Mouse (Mus musculus) CD4-positive helper T cell, adult 2 months (primary cell): Measurements from ENCODE around the gene Gpr12.
"Not testable (repeated sequence)": the region's sequence is repeated elsewhere in the genome, so short reads cannot be mapped to it uniquely, and the experiment has no call there.

ENCODE experiments used
- DNase-seq: peaks from one replicate; pipeline ENCODE4 v3.0.0-alpha.2; 2012; ENCODE audit warnings: low read depth, missing footprints, low spot score

Gpr12 gene

DNA sequence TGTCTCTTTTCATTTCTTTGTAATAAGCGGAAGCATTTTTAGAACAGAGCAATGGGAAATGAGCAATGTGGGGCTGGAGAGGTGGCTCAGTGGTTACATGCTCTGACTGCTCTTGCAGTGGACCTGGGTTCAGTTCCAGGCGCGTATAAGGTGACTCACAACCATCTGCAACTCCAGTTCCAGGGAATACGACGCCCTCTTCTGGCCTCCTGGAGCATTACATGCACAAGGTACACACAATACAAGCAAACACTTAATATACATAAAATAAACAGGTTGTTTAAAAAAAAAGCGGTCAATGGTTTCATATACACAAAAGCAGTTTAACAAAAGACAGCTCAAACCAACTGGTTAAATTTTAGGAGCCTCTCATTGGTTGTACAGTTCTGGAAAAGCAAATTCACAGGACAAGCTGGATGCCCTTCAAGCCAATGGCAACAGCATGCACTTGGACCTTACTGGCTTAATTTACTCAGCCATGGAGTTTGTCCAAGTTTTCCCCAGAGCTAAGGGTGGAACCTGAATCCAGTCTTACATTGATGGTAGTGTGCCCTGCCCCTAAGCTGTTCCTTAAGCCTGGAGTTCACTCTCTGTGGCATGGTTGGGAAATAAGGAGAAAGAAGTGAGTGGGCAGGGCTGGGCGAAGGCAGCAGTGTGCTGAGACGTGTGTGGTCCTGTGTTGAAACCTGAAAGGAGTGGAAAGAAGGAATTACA lies 1.5 kb upstream of the Gpr12 start:
- no peak for DNase-seq

- DNase-seq, result no peak
These were observed 240 bp upstream of the Gpr12 start for GRCm38 (mm10) chr5:146585307-146585651.

DNA sequence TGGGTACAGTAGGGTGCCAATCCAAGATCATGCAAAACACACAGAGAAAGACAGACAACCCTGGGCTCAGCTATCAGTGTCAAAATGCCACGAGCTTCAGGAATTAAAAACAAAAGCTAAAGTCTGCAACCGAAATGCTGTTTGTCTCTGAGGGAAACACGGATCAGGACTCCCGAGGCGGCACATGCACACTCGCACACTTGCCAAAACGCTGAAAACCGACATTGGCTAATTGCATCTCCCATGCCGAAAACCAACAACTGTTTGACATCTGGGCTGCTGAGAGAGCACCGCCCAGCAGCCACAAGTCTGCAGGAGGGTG lies 922 bp downstream of the Gpr12 start:
- DNase-seq, result no peak

- no peak for DNase-seq
These were observed 8.4 kb downstream of the Gpr12 start for GRCm38 (mm10) chr5:146576668-146577067.

DNA sequence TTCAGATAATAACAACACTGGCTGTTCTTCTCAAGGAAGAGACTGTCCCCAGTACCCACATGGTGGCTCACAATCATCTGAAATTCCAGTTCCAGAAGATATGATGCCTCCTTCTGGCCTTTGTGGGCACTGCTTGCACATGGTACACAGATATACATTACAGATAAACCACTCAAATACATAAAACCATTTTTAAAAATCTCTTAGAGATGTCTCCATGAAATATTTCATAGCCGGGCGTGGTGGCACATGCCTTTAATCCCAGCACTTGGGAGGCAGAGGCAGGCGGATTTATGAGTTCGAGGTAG lies 12.3 kb downstream of the Gpr12 start:
- DNase-seq, result not testable (repeated sequence)

DNA sequence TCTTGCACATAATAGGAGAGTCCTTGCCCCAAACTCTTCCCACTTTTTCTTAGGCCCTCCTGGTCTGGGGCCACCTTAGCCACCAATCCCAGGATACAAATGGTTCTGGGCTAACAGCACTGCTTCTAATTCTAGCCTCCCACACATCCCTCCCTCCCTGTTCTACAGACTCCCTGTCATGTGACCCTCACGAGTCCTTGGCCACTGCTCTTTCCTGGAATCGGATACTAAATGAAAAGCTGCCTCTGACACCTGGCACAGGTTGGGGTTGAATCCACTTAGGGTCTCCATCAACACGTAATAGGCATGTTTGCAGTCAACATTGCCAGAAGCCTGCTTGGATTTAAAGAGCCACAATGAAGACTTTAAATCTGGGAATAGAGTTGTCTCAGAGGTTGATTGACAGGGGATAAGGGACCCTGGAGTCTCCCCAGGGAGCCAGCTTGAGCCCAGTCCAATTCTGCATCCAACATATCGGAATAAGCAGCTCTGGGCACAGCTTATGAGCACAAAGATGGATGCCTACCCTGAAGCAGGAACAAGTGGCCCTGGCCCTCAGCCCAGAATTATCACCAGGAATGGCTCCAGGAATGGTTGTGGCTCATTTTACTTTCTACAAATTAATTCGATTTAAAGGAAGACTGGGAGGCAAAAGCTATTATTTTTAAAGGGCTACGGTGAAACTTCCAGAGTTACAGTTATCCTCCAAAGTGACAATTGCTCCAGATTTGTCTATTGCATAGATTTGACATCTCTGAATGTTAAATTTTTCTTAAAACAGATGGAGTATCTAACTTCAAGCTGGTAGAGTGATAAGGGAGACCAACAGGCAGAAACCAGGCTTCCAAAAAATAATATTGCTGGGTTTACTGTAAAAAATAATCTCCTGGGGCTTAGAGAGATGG lies 13.0 kb downstream of the Gpr12 start:
- not testable (repeated sequence) for DNase-seq

GRCm38 (mm10) chr5:146570179-146570578 lies 14.9 kb downstream of the Gpr12 start:
- not testable (repeated sequence) for DNase-seq

GRCm38 (mm10) chr5:146567054-146567453 lies 18.0 kb downstream of the Gpr12 start:
- peak; percentile 28 for DNase-seq

- no peak for DNase-seq
These were observed 20.8 kb downstream of the Gpr12 start for GRCm38 (mm10) chr5:146564259-146564658.

DNA sequence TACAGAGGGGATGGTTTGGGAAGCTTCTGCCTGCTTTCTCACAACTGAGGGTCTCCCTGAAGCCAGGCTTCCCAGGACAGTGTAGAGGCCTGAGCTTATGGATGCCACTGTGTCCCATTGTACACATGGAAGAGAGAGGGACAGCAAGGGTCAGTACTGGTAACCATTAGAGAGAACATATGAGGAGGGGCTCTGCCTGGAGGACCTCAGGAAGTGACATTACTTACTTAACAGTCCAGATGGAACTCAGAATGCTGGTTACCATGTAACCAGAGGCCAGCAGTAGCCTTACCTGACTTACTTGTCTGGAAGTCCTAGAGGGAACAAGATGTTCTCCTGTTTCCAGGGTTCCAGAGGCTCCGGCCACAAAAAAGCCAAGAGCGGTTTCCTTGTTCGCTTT lies 29.2 kb downstream of the Gpr12 start, which contains the start of gene Gm3415:
Gene Gm3415, plus strand, starts transcription at position 301 of the 400 bp plus-strand sequence.
- DNase-seq, result not testable (repeated sequence)

GRCm38 (mm10) chr5:146537347-146537746 lies 47.7 kb downstream of the Gpr12 start, which contains the start of gene Gm3409:
Gm3409 (plus strand) TSS chr5:146537647.
- not testable (repeated sequence) for DNase-seq
